Comparison of ENCODE assay signal across 12 mouse cellular contexts in genomic region chr12:3291038-3291437, GRCm38 (mm10). TPM values are rescaled to one million over a fixed set of nuclear protein-coding genes. Genes with fewer than 3 reads are reported as not detected.
A peak's percentile ranks its signal among the peaks of the same experiment; 100 is the strongest.
DNase-seq lines count a peak whose midpoint lies in the region; ATAC-seq and TF ChIP-seq lines count a peak whose summit lies in the region.
"Had no signal": no experiment of that assay in that cellular context is flagged by ENCODE, and none has a peak within 500 bp of the region (broad histone marks: within the 10 kb centered on the region; RNA-seq: fewer than 3 reads in every experiment).

No protein-coding gene starts in this region.

- no peak overlapping the region for H3K4me2 ChIP-seq in intestine, embryonic 16.5 days (ENCODE audit: low read depth, low read length)
- H3K4me2 ChIP-seq: embryonic facial prominence, embryonic 13.5 days; forebrain, embryonic 12.5 days had no signal

- intact Hi-C loops in heart, adult 2 months (cut with DNase I): no loop called here

- peak; percentile 54 for ATAC-seq in CD4-positive, CD25-positive, alpha-beta regulatory T cell, adult 4 months
- peak; percentile 22; the same call in 1 of the 2 replicates for ATAC-seq in intestine, embryonic 16.5 days
- ATAC-seq in megakaryocyte, adult 5-6 weeks (ENCODE audit: poor library complexity, severe bottlenecking): peak; percentile 100

- TF ChIP-seq POLR2A in MEL (IDR thresholded peaks at IDR 0.05; ENCODE audit: control insufficient read depth in 1 of 2, insufficient read depth in 1 of 2, low read depth in 1 of 2, low read length in 2 of 2, poor library complexity in 1 of 2): no peak
- TF ChIP-seq POLR2A in heart, adult 2 months (IDR thresholded peaks at IDR 0.05; ENCODE audit: insufficient read depth, low read depth, low read length): no peak

- no peak overlapping the region for H3K9ac ChIP-seq in MEL (ENCODE audit: control insufficient read depth, low read depth, low read length, poor library complexity, severe bottlenecking)
- H3K9ac ChIP-seq in intestine, embryonic 16.5 days (ENCODE audit: low read depth, low read length): no peak overlapping the region
- no peak overlapping the region for H3K9ac ChIP-seq in heart, adult 2 months (ENCODE audit: low read depth, low read length)
- H3K9ac ChIP-seq: embryonic facial prominence, embryonic 13.5 days; forebrain, embryonic 12.5 days had no signal

- peaks cover 59% of the 10 kb centered on the region for H3K79me2 ChIP-seq in MEL (ENCODE audit: control insufficient read depth, insufficient read depth, low read length, poor library complexity)
- peaks cover 7% of the 10 kb centered on the region for H3K79me2 ChIP-seq in heart, adult 2 months (replicated peaks; ENCODE audit: control insufficient read depth, insufficient read depth, low read length)

- TF ChIP-seq RAD21 in MEL (IDR thresholded peaks at IDR 0.05; ENCODE audit: low read depth, low read length): no peak

- peaks cover 2 to 45% of the 10 kb centered on the region in 2 experiments for H3K36me3 ChIP-seq in MEL (ENCODE audit: control insufficient read depth in 1 of 2, insufficient read depth in 2 of 2, low read length in 2 of 2)
- H3K36me3 ChIP-seq in intestine, embryonic 16.5 days (ENCODE audit: control insufficient read depth, insufficient read depth, low read length): no peaks in the 10 kb centered on the region; the same call in 1 of the 2 replicates
- peaks cover 13% of the 10 kb centered on the region for H3K36me3 ChIP-seq in heart, adult 2 months (ENCODE audit: control insufficient read depth, insufficient read depth, low read length)

- no peak for TF ChIP-seq EP300 in MEL (IDR thresholded peaks at IDR 0.05; ENCODE audit: low read depth in 1 of 2, low read length in 2 of 2)
- no peak for TF ChIP-seq EP300 in heart, adult 2 months (IDR thresholded peaks at IDR 0.05; ENCODE audit: insufficient read depth, low read depth, low read length)

- no peak overlapping the region for H3K4me3 ChIP-seq in MEL (ENCODE audit: control insufficient read depth in 1 of 2, insufficient read depth in 1 of 2, low read depth in 2 of 2, low read length in 2 of 2)
- H3K4me3 ChIP-seq in intestine, embryonic 16.5 days (ENCODE audit: low read length): no peak overlapping the region
- no peak overlapping the region for H3K4me3 ChIP-seq in heart, adult 2 months
- H3K4me3 ChIP-seq: embryonic facial prominence, embryonic 13.5 days; forebrain, embryonic 12.5 days had no signal

- H3K9me3 ChIP-seq in MEL (replicated peaks; ENCODE audit: insufficient read depth, low read length): no peaks in the 10 kb centered on the region
- no peaks in the 10 kb centered on the region for H3K9me3 ChIP-seq in intestine, embryonic 16.5 days (ENCODE audit: control insufficient read depth, low read length)
- H3K9me3 ChIP-seq: embryonic facial prominence, embryonic 13.5 days had no signal

- TF ChIP-seq CTCF in MEL (IDR thresholded peaks at IDR 0.05 in 2 of 3, conservative IDR thresholded peaks at IDR 0.05 in 1 of 3; ENCODE audit: control insufficient read depth in 1 of 3, insufficient read depth in 1 of 3, low read depth in 2 of 3, low read length in 3 of 3, poor library complexity in 1 of 3, severe bottlenecking in 1 of 3): no peak
- TF ChIP-seq CTCF in heart, adult 2 months (IDR thresholded peaks at IDR 0.05): no peak

- no peak overlapping the region for H3K27ac ChIP-seq in MEL (ENCODE audit: control insufficient read depth, low read depth, low read length)
- no peak overlapping the region for H3K27ac ChIP-seq in intestine, embryonic 16.5 days (ENCODE audit: low read length)
- H3K27ac ChIP-seq in heart, adult 2 months: no peak overlapping the region
- H3K27ac ChIP-seq: embryonic facial prominence, embryonic 13.5 days; forebrain, embryonic 12.5 days had no signal

- 87% methylated on average over 4 of the region's 4 CpGs for WGBS in intestine, embryonic 16.5 days
- 53% methylated on average over 4 of the region's 4 CpGs for WGBS in heart, adult 2 months

- peak; percentile 50 for DNase-seq in MEL (ENCODE audit: low read depth, low spot score)
- DNase-seq in urinary bladder, postnatal 36 days (ENCODE audit: low spot score in 2 of 2): no peak
- no peak for DNase-seq in testis, postnatal 10 days (ENCODE audit: low spot score)
- no peak for DNase-seq in heart, adult 2 months
- DNase-seq: cerebellum, adult 2 months; kidney, adult 11 months; kidney, postnatal 25 days had no signal

- H3K27me3 ChIP-seq in MEL (ENCODE audit: control insufficient read depth in 1 of 2, insufficient read depth in 2 of 2, low read length in 2 of 2): no peaks in the 10 kb centered on the region
- no peaks in the 10 kb centered on the region for H3K27me3 ChIP-seq in intestine, embryonic 16.5 days (replicated peaks; ENCODE audit: control insufficient read depth, insufficient read depth, low read length)
- H3K27me3 ChIP-seq in heart, adult 2 months (ENCODE audit: control insufficient read depth, insufficient read depth, low read length): no peaks in the 10 kb centered on the region
- H3K27me3 ChIP-seq: embryonic facial prominence, embryonic 13.5 days; forebrain, embryonic 12.5 days had no signal

- H3K4me1 ChIP-seq in MEL (ENCODE audit: control insufficient read depth in 1 of 2, insufficient read depth in 2 of 2, low read length in 2 of 2): peaks cover 10 to 20% of the 10 kb centered on the region in 2 experiments
- no peaks in the 10 kb centered on the region for H3K4me1 ChIP-seq in intestine, embryonic 16.5 days (ENCODE audit: control insufficient read depth, insufficient read depth, low read length)
- peaks cover 2% of the 10 kb centered on the region for H3K4me1 ChIP-seq in heart, adult 2 months (ENCODE audit: control insufficient read depth, insufficient read depth, low read length)
- H3K4me1 ChIP-seq: embryonic facial prominence, embryonic 13.5 days; forebrain, embryonic 12.5 days had no signal

TF ChIP-seq in MEL, 35 proteins besides CTCF, POLR2A, EP300 and RAD21:
- TF ChIP-seq HCFC1 (IDR thresholded peaks at IDR 0.05; ENCODE audit: low read depth, low read length) (no peak), CHD1 (IDR thresholded peaks at IDR 0.05; ENCODE audit: low read depth, low read length) (no peak), MXI1 (IDR thresholded peaks at IDR 0.05; ENCODE audit: low read depth, low read length) (no peak), ZNF384 (IDR thresholded peaks at IDR 0.05; ENCODE audit: low read depth, low read length) (no peak), MAZ (IDR thresholded peaks at IDR 0.05; ENCODE audit: low read depth, low read length) (no peak), POLR2AphosphoS5 (IDR thresholded peaks at IDR 0.05; ENCODE audit: borderline replicate concordance, low read depth, low read length) (no peak), SMC3 (IDR thresholded peaks at IDR 0.05; ENCODE audit: low read depth, low read length) (no peak), ELF1 (IDR thresholded peaks at IDR 0.05; ENCODE audit: low read depth, low read length) (no peak), TCF12 (IDR thresholded peaks at IDR 0.05; ENCODE audit: low read depth, low read length) (no peak)

RNA-seq across cellular contexts. Expression of gene Rab10, which starts 18.7 kb away (rescaled TPM):
- 10 to 100 TPM; 43.1 to 54.8 TPM for polyA plus RNA-seq in CD4-positive, CD25-positive, alpha-beta regulatory T cell, adult 4 months (2017; shearing (Covaris generic))
- total RNA-seq in MEL (2012; rRNA removed): 62.5 and 67.7 TPM in 2 replicates
- polyA plus RNA-seq in MEL (2012; ENCODE audit: insufficient read depth in 1 of 2, insufficient read length in 2 of 2, low read depth in 1 of 2, low replicate concordance in 2 of 2, missing spikeins in 1 of 2): 10 to 100 TPM; 41.3 to 71.8 TPM
- 52.9 and 54.1 TPM in 2 replicates for polyA plus RNA-seq in intestine, embryonic 16.5 days (2015; fragmentation: Nextera tagmentation; extraction: Ambion mirVana)
- 68.7 and 74.6 TPM in 2 replicates for total RNA-seq in megakaryocyte, adult 5-6 weeks (2015)
- total RNA-seq in megakaryocyte, adult 5-6 weeks (2017): 94.9 and 96.9 TPM in 2 replicates
- 100 to 1,000 TPM; 116 to 130 TPM for total RNA-seq in heart, adult 2 months (2021)
- 36.8 and 74.2 TPM in 2 replicates for polyA plus RNA-seq in heart, adult 2 months (2012; rRNA removed)

Comparison
In these comparisons a context has a peak if more than half of its experiments do, and no peak if none do; other contexts are left out.
1. ATAC-seq: peak in every context shown above with its lines; median percentile 100 in megakaryocyte, adult 5-6 weeks; 54 in CD4-positive, CD25-positive, alpha-beta regulatory T cell, adult 4 months; 22 in intestine, embryonic 16.5 days.